Mouse (Mus musculus): Measurements from ENCODE around the gene Pcsk5.
A peak's percentile ranks its signal among the peaks of the same experiment; 100 is the strongest.

Gene Pcsk5

DNA sequence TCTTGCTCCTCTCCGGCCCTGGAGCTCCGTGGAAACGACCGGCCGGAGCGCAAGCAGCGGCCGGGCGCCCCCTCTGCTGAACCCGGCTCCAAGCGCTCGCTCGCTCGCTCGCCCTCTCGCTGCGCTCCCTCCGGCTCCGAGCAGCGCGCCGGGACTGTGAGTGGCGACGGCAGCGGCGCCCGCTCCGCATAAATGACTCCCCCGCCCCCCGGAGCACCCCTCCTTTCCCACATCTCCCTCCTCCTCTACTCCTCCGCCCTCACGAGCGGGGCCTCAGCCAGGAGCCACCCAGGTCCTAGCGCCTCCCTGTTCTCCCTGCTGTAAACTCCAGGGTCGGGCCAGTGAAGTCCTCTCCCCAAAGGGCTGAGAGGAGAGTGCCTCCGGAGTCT is at the start of gene Pcsk5:
Gene Pcsk5 (minus strand): TSS at position 162 of the 389 bp plus-strand sequence.
- DNase-seq (ENCODE audit: inconsistent ontology term): peak; percentile 93

DNA sequence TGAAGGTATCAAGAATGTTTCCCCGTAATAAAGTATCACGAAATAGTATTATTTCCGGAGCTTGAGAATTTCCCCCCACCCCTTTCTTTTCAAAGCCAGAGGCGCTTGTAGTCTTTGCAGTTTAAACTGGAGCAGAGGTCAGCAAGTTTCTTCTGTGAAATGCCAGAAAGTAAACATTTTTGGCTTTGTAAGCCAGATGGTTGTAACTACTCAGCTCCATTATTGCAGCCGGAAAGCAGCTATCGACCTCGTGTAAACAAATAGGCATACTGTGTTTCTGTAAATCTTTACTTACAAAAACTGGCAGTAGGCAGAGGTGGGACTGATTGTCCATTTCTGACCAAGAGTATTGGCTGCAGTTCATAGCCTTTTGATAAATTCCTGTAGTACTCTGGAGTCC is 38.4 kb upstream of the Pcsk5 start:
- DNase-seq (ENCODE audit: inconsistent ontology term): no peak

DNA sequence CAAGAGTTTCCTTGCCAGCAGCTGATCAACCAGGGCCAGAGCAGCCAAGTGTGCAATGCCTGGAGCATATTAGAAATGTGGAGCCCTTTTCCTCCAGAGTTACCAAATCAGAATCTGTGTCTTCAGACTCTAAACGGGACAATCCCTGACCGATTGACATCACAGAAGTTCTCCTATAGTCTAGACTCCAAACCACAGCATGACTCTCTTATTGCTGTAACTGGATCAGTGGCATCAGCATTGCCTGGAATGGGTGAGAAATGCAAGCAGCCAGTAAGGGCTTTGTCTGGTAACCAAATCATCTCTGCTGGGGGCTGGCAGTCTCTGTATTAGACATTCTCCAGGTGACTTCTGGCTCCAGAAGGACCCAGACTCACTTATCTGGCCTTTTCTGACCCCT is 37.0 kb upstream of the Pcsk5 start:
- peak; percentile 79 for DNase-seq (ENCODE audit: inconsistent ontology term)

DNA sequence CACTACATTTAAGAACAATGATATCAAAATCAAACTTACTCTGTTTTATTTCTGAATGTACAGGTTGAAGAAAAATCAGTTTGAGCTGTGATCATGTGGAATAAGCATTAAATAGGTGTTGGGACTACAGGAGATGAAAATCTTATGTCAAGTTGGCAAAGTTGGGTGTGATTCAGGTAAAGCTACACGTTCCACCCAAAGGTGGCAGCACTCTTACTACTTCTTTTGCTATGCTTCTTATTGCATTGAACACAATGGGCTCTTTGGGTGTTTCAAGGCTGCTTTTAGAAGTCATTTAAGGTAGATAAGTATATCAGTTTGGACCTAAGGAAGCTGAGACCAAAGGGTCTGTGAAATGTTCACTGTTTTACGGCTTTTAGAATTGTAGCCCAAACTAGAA is 36.3 kb upstream of the Pcsk5 start:
- peak; percentile 27 for DNase-seq (ENCODE audit: inconsistent ontology term)

DNA sequence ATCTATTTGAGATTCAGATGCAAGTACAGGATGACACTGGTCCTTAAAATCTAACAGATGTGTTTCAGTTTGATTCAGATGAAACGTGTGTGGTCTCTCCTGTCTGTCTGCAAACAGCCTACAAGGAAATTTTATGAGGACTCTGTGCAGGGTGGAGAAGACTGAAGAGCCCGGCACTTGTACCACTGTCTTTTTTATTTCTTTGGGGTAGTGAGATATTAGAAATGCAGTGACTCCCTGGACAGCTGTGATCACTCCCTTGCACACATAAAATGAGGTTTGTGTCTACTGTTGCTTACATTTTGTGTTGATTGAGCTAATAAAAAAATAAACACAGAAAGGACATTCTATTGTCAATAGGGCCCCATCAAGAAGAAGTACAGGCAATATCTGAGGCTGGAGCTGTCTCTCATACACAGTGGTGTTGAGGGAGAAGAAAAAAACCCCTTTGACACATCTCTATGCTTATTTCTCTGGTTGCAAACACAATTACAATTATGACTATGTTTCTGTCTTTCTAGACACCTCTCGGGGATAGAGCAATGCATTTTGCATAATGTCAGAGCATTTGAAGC is 29.0 kb upstream of the Pcsk5 start:
- no peak for DNase-seq (ENCODE audit: inconsistent ontology term)

DNA sequence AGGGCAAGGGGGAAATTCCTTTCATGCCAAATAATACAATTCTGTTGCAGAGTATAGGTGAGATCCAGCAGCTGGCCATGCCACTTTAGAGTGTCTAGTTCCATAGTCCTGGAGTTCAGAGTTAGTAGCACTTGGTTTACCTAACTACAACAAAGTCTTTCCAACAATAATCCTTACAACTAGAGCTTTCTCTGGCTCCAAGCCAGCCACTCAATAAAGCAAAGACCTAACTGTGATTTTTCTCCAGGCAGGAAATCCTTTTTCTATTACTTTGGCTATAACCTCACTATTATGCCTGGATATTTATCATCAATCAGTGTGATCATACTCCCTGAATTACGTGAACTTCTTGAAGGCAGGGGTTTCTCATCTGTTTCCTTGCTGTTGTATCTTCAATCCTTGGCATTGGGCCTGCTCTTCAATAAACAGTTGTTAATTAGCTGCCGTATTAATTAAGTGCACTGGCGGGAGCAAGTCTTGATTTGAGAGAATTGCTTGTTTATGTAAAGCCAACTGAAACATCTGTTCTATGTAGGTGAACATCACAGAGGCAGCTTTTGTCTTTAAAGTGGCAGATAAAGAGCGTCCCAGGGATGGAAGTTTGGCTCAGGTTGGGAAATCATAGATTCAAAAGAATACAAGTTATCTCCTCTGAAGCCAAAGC is 23.1 kb upstream of the Pcsk5 start:
- DNase-seq (ENCODE audit: inconsistent ontology term): no peak

DNA sequence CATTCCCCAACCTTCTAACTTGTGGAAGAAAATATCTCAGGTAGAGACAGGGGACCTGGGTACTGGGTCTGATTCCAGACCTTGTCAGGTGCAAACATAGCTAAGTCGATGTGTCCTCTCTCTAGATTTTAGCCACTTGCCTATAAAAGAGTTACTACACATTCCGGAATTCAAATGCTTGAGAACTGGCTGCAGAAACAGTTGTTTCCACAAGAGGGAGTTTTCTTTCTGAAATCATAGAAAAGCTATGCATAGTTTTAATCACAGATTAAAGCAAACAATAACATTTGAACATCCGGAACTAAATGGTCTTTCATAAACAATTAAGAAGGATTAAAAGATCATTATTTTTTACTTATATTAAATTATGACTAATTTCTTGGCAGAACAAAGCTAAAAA is 19.3 kb upstream of the Pcsk5 start:
- no peak for DNase-seq (ENCODE audit: inconsistent ontology term)

DNA sequence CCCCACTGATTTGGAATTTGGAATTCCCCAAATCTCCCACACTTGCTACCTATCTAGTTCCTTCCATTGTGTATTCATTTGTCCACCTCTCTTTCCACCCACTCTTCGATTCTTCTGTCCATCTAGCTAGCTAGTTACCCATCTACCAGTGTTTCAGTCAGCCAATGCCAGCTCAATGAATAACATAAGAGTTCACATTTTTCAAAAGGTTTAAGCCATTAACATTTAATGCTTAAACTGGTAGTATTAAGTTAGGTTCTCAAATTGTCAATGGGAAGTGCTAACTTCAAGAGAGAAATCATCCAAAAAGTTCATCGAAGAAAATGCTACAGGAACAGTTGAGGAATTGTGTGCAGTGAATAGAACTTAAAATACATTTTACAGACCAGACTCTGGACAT is 11.0 kb upstream of the Pcsk5 start:
- DNase-seq (ENCODE audit: inconsistent ontology term): no peak

DNA sequence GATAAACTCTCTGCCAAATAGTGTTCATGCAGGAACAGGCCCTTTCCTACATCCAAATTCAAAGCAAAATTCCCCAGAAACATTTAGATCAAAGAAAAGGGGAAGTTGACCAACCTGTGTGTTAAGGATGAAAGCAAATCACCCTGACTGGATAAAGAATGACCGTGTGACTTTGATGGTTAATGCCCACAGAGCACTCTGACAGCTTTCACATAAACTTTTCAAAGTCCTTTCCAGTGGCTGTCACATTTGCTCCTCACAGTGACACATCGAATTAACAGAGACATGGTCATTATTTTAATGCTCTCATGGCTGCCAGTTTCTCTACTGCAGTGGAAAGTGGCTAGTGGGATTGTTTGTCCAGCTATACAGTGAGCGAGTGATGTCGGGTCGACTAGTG is 8.5 kb upstream of the Pcsk5 start:
- DNase-seq (ENCODE audit: inconsistent ontology term): no peak

DNA sequence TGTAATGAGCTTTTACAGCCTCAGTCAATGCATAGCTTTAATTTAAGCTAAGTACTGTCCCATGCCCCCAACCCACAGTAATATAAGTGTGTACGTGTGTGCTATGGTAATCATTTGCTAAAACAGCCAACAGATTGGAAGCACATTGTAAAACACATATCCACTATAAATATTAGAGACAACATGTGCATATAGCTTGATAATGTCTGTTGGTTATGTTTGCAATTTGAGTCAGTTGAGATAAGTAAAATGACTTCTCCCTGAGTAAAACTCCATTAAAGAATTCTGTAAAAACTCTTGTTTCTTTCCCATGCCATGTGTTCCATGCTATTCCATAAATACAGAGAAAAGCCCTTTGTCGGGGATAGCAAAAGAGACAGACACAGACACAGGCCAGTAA is 4.2 kb upstream of the Pcsk5 start:
- no peak for DNase-seq (ENCODE audit: inconsistent ontology term)

DNA sequence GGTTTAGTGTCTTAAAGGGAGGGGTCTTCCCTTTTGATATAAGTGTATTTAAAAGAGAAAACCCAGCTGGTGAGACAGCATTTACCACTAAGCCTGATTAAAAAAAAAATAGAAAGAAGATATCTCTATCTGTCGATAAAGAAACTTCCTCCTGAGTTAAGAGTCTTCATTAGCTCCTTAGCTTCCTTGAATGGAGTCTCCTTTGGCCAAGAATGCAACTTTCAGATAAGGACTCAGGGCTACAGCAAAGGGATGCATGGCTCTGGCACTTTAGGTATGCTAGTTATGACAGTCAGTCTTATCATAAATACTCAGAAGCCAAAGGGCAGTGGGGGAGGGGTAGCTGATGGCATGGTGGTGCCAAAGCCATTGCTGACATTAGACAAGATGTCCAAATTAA is 2.4 kb upstream of the Pcsk5 start:
- no peak for DNase-seq (ENCODE audit: inconsistent ontology term)

DNA sequence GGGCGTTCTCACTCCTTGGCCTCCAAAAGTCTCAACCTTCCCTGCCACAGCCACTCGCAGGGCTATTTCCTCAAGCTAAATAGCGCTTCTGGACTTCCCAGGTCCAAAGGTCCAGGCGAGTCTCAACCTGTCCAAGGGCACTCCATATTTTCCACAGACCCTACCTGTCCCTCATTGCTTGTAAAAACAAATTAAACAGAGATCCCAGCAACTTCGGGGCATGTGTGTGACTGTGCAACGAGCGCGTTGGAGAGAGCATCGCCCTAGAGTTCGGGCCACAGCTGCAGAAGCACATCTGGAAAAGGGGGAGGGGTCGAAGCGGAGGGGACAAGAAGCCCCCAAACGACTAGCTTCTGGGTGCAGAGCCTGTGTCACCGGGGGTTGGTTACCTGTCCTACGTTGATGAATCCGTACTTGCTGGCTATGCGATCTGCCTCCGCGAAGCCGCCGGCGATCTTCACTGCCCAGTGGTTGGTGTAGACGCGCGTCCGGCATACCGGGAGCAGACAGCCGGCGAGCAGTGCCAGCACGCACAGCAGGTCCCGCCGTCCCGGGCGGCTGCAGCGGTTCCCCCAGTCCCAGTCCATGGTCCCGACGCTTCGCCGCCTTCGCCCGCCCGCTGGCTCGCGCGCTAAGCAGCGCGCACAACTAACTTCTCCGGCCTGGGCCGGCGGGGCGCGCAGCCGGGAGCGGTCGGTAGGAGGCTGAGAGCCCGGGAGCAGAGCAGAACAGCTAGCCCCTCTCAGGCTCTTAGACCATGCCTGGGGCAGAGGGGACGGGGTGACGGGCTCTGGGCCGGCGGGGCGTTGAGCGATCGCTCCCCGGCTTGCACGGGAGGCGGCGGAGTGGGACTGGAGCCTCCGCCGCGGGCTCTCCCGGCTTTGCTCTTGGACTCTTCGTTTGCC is 614 bp downstream of the Pcsk5 start:
- peak; percentile 82 for DNase-seq (ENCODE audit: inconsistent ontology term)

DNA sequence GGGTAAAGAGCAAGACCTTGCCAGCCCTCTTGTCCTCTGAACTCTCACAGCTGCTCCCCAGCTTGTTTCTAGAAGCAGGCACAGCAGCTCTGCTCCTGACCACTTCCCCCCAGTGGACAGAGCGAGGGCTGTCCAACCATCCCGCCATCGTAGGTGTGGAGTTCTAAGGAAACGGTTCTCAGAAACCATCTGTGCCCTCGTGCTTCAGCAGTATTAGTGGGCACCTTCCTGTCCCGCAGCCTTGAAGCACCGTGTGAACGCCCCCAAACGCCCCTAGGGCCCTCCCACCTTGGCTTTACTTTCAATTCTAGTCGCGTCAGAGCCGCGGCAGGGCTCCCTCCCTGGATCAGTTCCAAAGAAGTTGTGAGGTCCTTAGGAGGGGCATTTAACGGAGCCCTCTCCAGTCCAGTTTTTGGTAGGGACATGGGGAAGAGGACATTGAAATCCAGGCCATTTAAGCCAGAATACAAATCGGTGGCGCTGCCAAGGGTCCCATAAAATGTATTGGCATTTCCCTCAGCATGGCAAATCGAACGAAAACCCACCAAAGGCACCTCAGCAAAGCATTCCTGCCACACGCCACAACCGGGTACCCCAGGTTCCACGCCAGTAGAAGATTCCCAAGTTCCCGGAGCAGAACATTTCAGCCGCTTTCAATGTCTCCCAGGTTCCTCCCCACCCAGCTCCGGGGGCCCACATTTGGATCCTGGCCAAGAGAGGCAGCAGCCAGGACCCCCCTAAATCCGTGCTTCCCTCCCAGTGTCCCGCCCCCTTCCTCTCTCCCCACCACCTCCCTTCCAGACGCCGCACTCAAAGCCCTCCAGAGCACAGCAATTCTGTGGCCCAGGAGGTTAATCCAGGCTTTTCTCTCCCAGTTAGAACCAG is 1.5 kb downstream of the Pcsk5 start:
- DNase-seq (ENCODE audit: inconsistent ontology term): peak; percentile 71

DNA sequence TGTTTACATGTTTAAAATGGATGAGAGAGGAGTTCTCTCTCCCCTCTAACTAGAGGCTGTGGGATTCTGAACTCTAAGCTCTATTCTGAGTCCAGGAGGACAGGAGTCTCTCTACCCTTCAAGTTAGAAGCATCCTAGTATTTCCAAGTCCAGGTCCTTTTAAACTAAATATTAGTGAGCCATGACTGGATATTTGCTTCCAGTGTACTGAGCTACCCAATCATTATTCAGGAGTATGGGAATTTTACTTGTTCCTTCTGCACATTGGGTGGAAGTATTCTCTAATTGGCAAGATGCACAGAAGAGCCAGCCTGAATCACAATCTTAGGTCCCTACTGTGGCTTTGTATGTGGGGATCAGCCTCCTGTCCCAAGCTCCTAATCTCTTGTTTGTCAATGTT is 2.5 kb downstream of the Pcsk5 start:
- no peak for DNase-seq (ENCODE audit: inconsistent ontology term)

DNA sequence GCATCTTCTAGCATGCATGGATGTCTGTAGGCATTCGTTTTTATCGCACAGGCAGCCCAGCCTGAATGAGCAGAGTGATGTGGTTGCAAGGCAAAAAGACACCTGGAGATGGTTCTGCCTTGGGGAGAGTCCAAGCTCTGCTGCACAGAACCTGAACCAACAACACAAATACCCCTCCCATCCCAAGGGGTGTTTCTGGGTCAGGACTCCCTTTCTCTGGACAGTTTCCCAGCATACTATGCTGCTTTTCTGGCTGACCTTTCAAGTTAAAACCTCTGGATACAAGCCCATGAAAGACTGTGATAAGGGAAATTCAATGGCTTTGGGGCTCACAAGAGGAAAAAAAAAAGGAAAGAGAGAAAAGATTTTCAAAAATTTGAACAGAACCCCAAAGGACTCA is 6.1 kb downstream of the Pcsk5 start:
- no peak for DNase-seq (ENCODE audit: inconsistent ontology term)

DNA sequence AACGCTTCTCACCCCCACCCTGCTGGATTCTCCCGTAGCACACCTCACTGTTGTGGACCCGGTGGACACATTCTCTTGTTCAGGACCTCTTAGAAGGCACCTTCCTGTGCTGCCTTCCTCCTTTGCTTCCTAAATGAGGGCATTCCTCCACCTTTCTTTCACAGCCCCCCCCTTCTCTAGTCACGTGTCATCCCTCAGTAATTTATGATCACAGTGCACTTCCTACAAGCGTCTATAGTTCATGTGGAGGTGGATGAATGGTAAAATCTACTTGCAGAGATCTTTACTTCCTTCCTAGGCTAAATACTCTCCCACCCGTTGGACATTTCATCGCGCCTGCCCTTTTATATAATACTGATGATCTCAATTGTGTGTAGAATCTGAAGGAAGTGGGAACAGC is 9.0 kb downstream of the Pcsk5 start:
- no peak for DNase-seq (ENCODE audit: inconsistent ontology term)

DNA sequence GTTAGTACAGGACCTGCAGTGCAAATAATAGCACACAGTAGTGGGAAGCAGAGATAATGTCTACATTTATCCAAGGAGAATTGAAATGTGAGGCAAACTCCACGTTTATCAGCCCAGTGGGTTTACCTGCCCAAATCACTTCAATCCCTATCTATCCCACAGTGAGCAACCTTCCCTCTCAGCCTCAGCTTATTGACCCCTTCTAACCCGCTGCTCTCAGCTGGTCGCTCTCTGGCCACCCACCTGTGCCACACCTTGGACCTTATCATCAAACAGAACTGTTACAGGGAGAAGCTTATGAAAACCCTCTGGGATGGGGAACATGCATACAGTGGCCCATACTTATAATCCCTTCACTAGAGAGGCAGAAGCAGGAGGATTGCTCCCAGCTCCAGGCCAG is 10.7 kb downstream of the Pcsk5 start:
- no peak for DNase-seq (ENCODE audit: inconsistent ontology term)

DNA sequence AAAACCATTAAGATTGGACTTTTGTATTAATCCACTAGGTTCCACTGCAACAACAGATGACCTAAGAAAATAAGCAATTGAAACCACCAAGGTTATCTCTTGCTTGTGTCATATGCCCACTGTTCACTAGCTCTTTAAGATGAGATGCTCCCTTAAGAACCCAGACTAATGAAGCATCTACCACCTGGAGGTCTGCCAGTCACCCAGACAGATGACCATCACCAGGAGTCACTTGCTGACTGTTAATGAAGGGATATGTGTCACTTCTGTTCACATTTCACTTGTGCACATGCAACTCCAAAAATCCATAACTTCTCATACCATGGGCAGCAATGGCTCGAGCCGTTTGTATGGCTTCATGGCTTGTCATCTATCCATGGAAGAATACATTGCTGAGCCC is 17.4 kb downstream of the Pcsk5 start:
- DNase-seq (ENCODE audit: inconsistent ontology term): no peak

DNA sequence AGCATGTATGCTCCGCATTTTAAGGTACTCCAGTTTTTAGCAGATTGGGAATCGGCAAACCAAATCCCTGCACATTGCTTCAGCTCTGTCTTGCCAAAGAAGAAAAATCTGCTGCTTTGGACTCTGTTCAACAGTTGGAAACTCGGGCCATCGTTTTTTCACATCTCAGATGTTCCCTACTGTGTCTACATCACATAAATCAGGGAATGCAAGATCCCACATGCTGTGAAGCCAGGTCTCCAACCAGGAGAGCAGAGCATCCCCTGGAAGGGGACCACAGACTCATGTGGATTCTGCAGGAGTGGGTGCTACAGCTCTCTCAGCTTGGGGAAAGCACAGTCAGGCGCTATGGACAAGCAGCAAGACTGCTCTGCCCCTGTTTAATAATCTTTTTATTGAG is 18.4 kb downstream of the Pcsk5 start:
- DNase-seq (ENCODE audit: inconsistent ontology term): no peak

DNA sequence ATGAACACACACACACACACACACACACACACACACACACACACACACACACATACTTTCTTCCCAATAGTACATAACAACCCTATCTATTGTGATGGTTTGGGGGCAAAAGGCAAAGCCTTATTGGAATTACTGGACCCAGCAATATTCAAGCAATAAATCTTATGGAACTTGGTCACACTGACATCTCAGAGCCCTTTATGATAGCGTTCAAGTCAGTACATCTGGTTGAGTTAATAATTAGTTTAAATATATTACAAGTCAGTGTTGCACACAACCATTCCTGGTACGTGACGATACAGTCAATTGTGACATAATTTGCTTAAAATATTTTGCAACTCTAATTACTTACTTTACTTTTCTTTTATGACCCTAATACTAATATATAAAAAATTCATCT is 22.4 kb downstream of the Pcsk5 start:
- DNase-seq (ENCODE audit: inconsistent ontology term): no peak

DNA sequence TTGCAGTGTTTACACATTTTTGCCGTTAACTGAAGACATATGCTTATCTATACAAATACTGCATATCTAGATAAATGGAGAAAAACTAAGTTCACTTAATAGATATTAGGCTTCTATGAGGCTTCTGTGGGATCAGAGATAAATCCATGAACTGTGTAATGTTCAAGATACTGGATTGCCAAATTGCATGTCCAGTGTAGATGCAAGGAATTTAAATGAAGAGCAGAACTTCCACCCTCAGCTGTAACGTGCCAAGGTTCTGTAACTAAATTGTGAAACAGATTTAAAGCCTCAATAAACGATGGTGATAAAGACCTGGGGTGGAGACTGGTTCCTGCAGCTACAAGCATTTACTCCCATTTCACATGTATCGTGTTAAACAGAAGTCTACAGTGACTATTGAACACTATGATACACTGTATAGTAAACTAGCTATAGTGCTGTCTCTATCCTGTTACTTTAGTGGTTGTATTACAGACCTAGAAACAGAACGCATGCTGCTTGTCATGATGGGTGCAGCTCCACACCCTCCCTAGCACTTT is 23.9 kb downstream of the Pcsk5 start:
- no peak for DNase-seq (ENCODE audit: inconsistent ontology term)

DNA sequence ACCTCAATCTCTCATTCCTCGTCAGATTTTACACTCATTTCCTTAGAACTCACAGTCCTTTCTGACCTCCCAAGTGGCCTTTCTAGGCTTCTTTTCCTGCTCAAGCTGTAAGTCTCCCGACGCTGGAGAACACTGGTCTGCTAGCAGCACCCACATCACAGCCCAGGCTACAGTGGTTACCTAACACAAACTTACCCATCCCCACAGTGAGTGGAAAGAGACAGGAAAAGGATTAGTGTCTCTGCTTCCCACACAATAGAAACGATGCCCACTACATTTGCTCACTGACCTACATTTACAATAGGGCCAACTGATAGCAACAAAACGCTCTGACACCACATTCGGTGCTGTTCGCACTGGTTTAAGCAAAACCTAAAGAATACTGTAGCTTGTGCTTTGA is 24.8 kb downstream of the Pcsk5 start:
- peak; percentile 40 for DNase-seq (ENCODE audit: inconsistent ontology term)
